Mouse (Mus musculus) spleen, postnatal 4 days (tissue): ENCODE measurements at regions not wholly inside any gene's neighbourhood (a gene's known extent, or its start where the extent isn't known, plus 50 kb on each side); places are given as distances from the start of the nearest gene placed in this dataset.

Source experiments
- DNase-seq, 2 experiments: peaks; one replicate each; pipeline ENCODE4 v3.0.0; 2022; ENCODE audit warnings: low spot score in 2 of 2

GRCm38 (mm10) chr4:40400089-40400488 is 71.9 kb upstream of the Tmem215 start:
- DNase-seq: no peak

GRCm38 (mm10) chr4:40390183-40390582 is 81.8 kb upstream of the Tmem215 start:
- no peak for DNase-seq

GRCm38 (mm10) chr4:40385284-40385683 is 86.7 kb upstream of the Tmem215 start:
- DNase-seq: no peak

- no peak for DNase-seq
These were observed 87.3 kb upstream of the Tmem215 start for GRCm38 (mm10) chr4:40384704-40385103.

GRCm38 (mm10) chr4:40380309-40380708 is 91.7 kb upstream of the Tmem215 start:
- DNase-seq: no peak

- no peak for DNase-seq
These were observed 96.4 kb upstream of the Ndufb6 start for GRCm38 (mm10) chr4:40375439-40376154.

GRCm38 (mm10) chr4:40374213-40374612 is 95.0 kb upstream of the Ndufb6 start:
- no peak for DNase-seq

- no peak for DNase-seq
These were observed 85.1 kb upstream of the Ndufb6 start for GRCm38 (mm10) chr4:40364329-40364728.

- DNase-seq: no peak
These were observed 80.1 kb upstream of the Ndufb6 start for GRCm38 (mm10) chr4:40359307-40359706.

- DNase-seq: no peak
These were observed 78.0 kb upstream of the Ndufb6 start for GRCm38 (mm10) chr4:40357088-40357853.

- no peak for DNase-seq
These were observed 76.7 kb upstream of the Ndufb6 start for GRCm38 (mm10) chr4:40355791-40356450.

- DNase-seq: no peak
These were observed 75.2 kb upstream of the Ndufb6 start for GRCm38 (mm10) chr4:40354456-40354855.

- no peak for DNase-seq
These were observed 72.4 kb upstream of the Ndufb6 start for GRCm38 (mm10) chr4:40351648-40352047.

GRCm38 (mm10) chr4:40351090-40351489 is 71.9 kb upstream of the Ndufb6 start:
- no peak for DNase-seq

GRCm38 (mm10) chr4:40345847-40346246 is 66.6 kb upstream of the Ndufb6 start:
- DNase-seq: no peak

GRCm38 (mm10) chr4:40342181-40342580 is 63.0 kb upstream of the Ndufb6 start:
- DNase-seq: no peak

GRCm38 (mm10) chr4:40334841-40335240 is 55.6 kb upstream of the Ndufb6 start:
- no peak for DNase-seq

- DNase-seq: peak in 1 of 2 experiments; percentile 16
These were observed 50.5 kb upstream of the Ndufb6 start for GRCm38 (mm10) chr4:40329737-40330136.
